Mouse (Mus musculus) MEL (cell line): ENCODE measurements at regions not wholly inside any gene's neighbourhood (a gene's known extent, or its start where the extent isn't known, plus 50 kb on each side); places are given as distances from the start of the nearest gene placed in this dataset.
"Not testable (repeated sequence)": the region's sequence is repeated elsewhere in the genome, so short reads cannot be mapped to it uniquely, and the experiment has no call there.

ENCODE experiments used
- DNase-seq: peaks from one replicate; pipeline ENCODE4 v3.0.0; 2011; ENCODE audit warnings: low read depth, low spot score
- H3K27ac ChIP-seq: 2 replicates; pipeline ENCODE4 v1.5.1; 2012; ENCODE audit warnings: low read depth, mild to moderate bottlenecking, control low read depth, low read length, moderate library complexity; ENCODE audit not compliant: control insufficient read depth
- H3K27me3 ChIP-seq, 2 experiments: fragments of 150-350 bp in 1 of 2; sonication (generic) in 1 of 2; 2 replicates each; pipeline ENCODE4 v1.6.1; 2012; ENCODE audit warnings: low read length in 2 of 2, mild to moderate bottlenecking in 2 of 2, improper control_type of control experiment in 1 of 2, moderate library complexity in 1 of 2; ENCODE audit not compliant: insufficient read depth in 2 of 2, control insufficient read depth in 1 of 2
- H3K36me3 ChIP-seq, 2 experiments: 2 replicates each; pipeline ENCODE4 v1.6.1; 2012 to 2014; ENCODE audit warnings: low read length in 2 of 2, improper control_type of control experiment in 1 of 2, inconsistent platforms in 1 of 2, mild to moderate bottlenecking in 1 of 2; ENCODE audit not compliant: insufficient read depth in 2 of 2, control insufficient read depth in 1 of 2
- H3K4me1 ChIP-seq, 2 experiments: fragments of 150-350 bp in 1 of 2; sonication (generic) in 1 of 2; 2 replicates each; pipeline ENCODE4 v1.6.1; 2012; ENCODE audit warnings: low read length in 2 of 2, improper control_type of control experiment in 1 of 2, mild to moderate bottlenecking in 1 of 2; ENCODE audit not compliant: insufficient read depth in 2 of 2, control insufficient read depth in 1 of 2
- H3K4me3 ChIP-seq, 2 experiments: fragments of 150-350 bp in 1 of 2; sonication (generic) in 1 of 2; 2 replicates each; pipeline ENCODE4 v1.5.1; 2012; ENCODE audit warnings: low read depth in 2 of 2, low read length in 2 of 2, mild to moderate bottlenecking in 2 of 2, moderate library complexity in 2 of 2, control low read depth in 1 of 2, improper control_type of control experiment in 1 of 2; ENCODE audit not compliant: control insufficient read depth in 1 of 2, insufficient read depth in 1 of 2
- H3K79me2 ChIP-seq: 2 replicates; pipeline ENCODE4 v1.6.1; 2012; ENCODE audit warnings: mild to moderate bottlenecking, low read length, moderate library complexity; ENCODE audit not compliant: control insufficient read depth, poor library complexity, insufficient read depth
- H3K9ac ChIP-seq: 2 replicates; pipeline ENCODE4 v1.6.1; 2012; ENCODE audit warnings: low read depth, mild to moderate bottlenecking, control low read depth, low read length, moderate library complexity; ENCODE audit not compliant: control insufficient read depth, poor library complexity, severe bottlenecking
- H3K9me3 ChIP-seq: fragments of 150-350 bp; sonication (generic); replicated peaks from 2 replicates; pipeline ENCODE4 v1.6.1; 2012; ENCODE audit warnings: mild to moderate bottlenecking, low read length, improper control_type of control experiment, moderate library complexity; ENCODE audit not compliant: insufficient read depth
- BHLHE40 ChIP-seq: IDR thresholded peaks from 2 replicates; pipeline ENCODE4 v1.6.1; 2012; ENCODE audit warnings: low read depth, mild to moderate bottlenecking, inconsistent platforms, low read length, improper control_type of control experiment, borderline replicate concordance
- CHD1 ChIP-seq: IDR thresholded peaks from 2 replicates; pipeline ENCODE4 v1.6.1; 2012; ENCODE audit warnings: low read depth, mild to moderate bottlenecking, inconsistent platforms, low read length, improper control_type of control experiment
- CHD2 ChIP-seq: IDR thresholded peaks from 2 replicates; pipeline ENCODE4 v1.6.1; 2011; ENCODE audit warnings: low read length, improper control_type of control experiment
- E2F4 ChIP-seq: IDR thresholded peaks from 2 replicates; pipeline ENCODE4 v1.6.1; 2011; ENCODE audit warnings: low read depth, low read length, improper control_type of control experiment, borderline replicate concordance
- EP300 ChIP-seq, 2 experiments: IDR thresholded peaks; 2 replicates each; pipeline ENCODE4 v1.6.1; 2011; ENCODE audit warnings: improper control_type of control experiment in 2 of 2, low read length in 2 of 2, low read depth in 1 of 2, mild to moderate bottlenecking in 1 of 2
- GATA1 ChIP-seq: IDR thresholded peaks from 2 replicates; pipeline ENCODE4 v1.6.1; 2011; ENCODE audit warnings: low read depth, low read length, improper control_type of control experiment
- HCFC1 ChIP-seq: IDR thresholded peaks from 2 replicates; pipeline ENCODE4 v1.6.1; 2012; ENCODE audit warnings: low read depth, mild to moderate bottlenecking, inconsistent platforms, low read length, improper control_type of control experiment, moderate library complexity
- KAT2A ChIP-seq: conservative IDR thresholded peaks from 2 replicates; pipeline ENCODE4 v1.6.1; 2012; ENCODE audit warnings: low read depth, low read length, improper control_type of control experiment, inconsistent platforms
- MAFK ChIP-seq: IDR thresholded peaks from 2 replicates; pipeline ENCODE4 v1.6.1; 2011; ENCODE audit warnings: low read depth, mild to moderate bottlenecking, low read length, improper control_type of control experiment, borderline replicate concordance
- MAZ ChIP-seq: IDR thresholded peaks from 2 replicates; pipeline ENCODE4 v1.6.1; 2012; ENCODE audit warnings: low read depth, mild to moderate bottlenecking, inconsistent platforms, low read length, improper control_type of control experiment
- MXI1 ChIP-seq: IDR thresholded peaks from 2 replicates; pipeline ENCODE4 v1.6.1; 2011; ENCODE audit warnings: mild to moderate bottlenecking, low read depth, low read length, improper control_type of control experiment
- MYC ChIP-seq: IDR thresholded peaks from 2 replicates; pipeline ENCODE4 v1.6.1; 2011; ENCODE audit warnings: low read depth, mild to moderate bottlenecking, low read length, improper control_type of control experiment, moderate library complexity
- NELFE ChIP-seq: IDR thresholded peaks from 2 replicates; pipeline ENCODE4 v1.6.1; 2011; ENCODE audit warnings: low read depth, low read length, improper control_type of control experiment
- RCOR1 ChIP-seq: IDR thresholded peaks from 2 replicates; pipeline ENCODE4 v1.6.1; 2012; ENCODE audit warnings: low read depth, mild to moderate bottlenecking, inconsistent platforms, low read length, improper control_type of control experiment
- SIN3A ChIP-seq: IDR thresholded peaks from 2 replicates; pipeline ENCODE4 v1.6.1; 2012; ENCODE audit warnings: low read length, improper control_type of control experiment, inconsistent platforms
- TAL1 ChIP-seq: IDR thresholded peaks from 2 replicates; pipeline ENCODE4 v1.6.1; 2012; ENCODE audit warnings: mild to moderate bottlenecking, inconsistent platforms, low read length, moderate library complexity, mixed read lengths
- TBP ChIP-seq: IDR thresholded peaks from 2 replicates; pipeline ENCODE4 v1.8.0; 2011; ENCODE audit warnings: low read depth, low read length, improper control_type of control experiment
- USF1 ChIP-seq: IDR thresholded peaks from 2 replicates; pipeline ENCODE4 v1.6.1; 2014; ENCODE audit warnings: low read depth, mild to moderate bottlenecking, inconsistent platforms, low read length, improper control_type of control experiment, moderate library complexity
- USF2 ChIP-seq, 2 experiments: IDR thresholded peaks; 2 replicates each; pipeline ENCODE4 v1.6.1; 2011 to 2012; ENCODE audit warnings: improper control_type of control experiment in 2 of 2, low read length in 2 of 2, borderline replicate concordance in 1 of 2, inconsistent platforms in 1 of 2, low read depth in 1 of 2, mild to moderate bottlenecking in 1 of 2; ENCODE audit not compliant: insufficient read depth in 1 of 2
- ZC3H11A ChIP-seq: IDR thresholded peaks from 2 replicates; pipeline ENCODE4 v1.6.1; 2012; ENCODE audit warnings: low read depth, mild to moderate bottlenecking, inconsistent platforms, low read length, improper control_type of control experiment
- ZKSCAN1 ChIP-seq: IDR thresholded peaks from 2 replicates; pipeline ENCODE4 v1.6.1; 2012; ENCODE audit warnings: low read depth, mild to moderate bottlenecking, inconsistent platforms, low read length, improper control_type of control experiment, moderate library complexity
- ZNF384 ChIP-seq: IDR thresholded peaks from 2 replicates; pipeline ENCODE4 v1.6.1; 2012; ENCODE audit warnings: low read depth, mild to moderate bottlenecking, inconsistent platforms, low read length, improper control_type of control experiment

DNA sequence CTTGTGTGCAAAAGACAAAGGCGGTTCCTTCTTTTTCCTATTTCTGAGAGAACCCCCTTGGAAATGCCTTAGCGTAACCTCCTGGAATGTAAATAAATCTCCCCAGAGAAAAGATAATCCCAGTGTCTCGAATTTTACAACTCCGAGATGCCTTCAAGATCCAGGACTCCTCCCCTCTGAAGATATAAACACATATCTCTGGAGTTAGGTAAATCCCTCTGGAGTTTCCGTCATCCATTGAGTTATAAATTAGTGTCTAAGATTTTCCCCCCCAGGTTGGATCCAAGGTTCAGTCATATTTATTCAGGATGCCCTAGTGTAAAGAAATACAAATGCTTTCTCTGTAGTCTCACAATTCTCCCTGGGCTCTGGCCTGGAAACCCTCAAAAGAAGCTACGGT, 200.3 kb downstream of the Rchy1 start:
- Histone ChIP-seq H3K36me3 (no peaks in the 10 kb centered on the region; a peak in 1 of 4 replicates), H3K9me3 (no peaks in the 10 kb centered on the region), H3K4me1 (peaks cover 0 to 2% of the 10 kb centered on the region in 2 experiments; a peak in 2 of 4 replicates), H3K27ac (no peak overlapping the region), H3K79me2 (no peaks in the 10 kb centered on the region), H3K27me3 (no peaks in the 10 kb centered on the region), H3K9ac (no peak overlapping the region), H3K4me3 (no peak overlapping the region)
- DNase-seq = no peak
- TF ChIP-seq ZC3H11A = no peak
- TF ChIP-seq BHLHE40 = no peak
- TF ChIP-seq EP300 (IDR thresholded peaks at IDR 0.05; ENCODE audit: low read depth in 1 of 2, low read length in 2 of 2) = no peak
- no peak for TF ChIP-seq CHD1
- no peak for TF ChIP-seq NELFE
- no peak for TF ChIP-seq E2F4
- no peak for TF ChIP-seq RCOR1

DNA sequence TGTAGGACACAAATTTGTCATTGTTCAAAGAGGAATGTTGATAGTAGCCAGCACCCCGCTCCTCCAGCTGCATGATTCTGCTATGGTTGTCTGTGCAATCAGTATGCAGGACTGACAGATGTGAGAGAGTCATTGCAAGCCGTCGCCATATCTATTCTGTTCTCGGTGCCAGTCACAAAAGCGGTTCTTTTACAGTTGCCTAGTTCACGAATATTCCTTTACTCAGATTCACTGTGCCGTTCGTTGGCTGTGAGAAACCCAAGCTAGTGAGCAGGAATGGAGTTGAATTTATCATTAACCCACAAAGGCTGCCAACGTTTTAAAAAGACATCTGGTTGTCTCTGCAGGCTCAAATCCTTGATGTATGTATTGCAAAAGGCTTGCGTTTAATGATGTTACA, 206.9 kb downstream of the Rchy1 start:
- Histone ChIP-seq H3K4me3 (no peak overlapping the region), H3K9ac (no peak overlapping the region), H3K27ac (no peak overlapping the region), H3K9me3 (no peaks in the 10 kb centered on the region), H3K79me2 (no peaks in the 10 kb centered on the region), H3K4me1 (no peaks in the 10 kb centered on the region), H3K36me3 (no peaks in the 10 kb centered on the region; a peak in 2 of 4 replicates), H3K27me3 (no peaks in the 10 kb centered on the region)
- TF ChIP-seq HCFC1 (no peak), USF1 (no peak), ZKSCAN1 (no peak), KAT2A (no peak), MYC (no peak), SIN3A (no peak), TAL1 (no peak), MXI1 (no peak), EP300 (IDR thresholded peaks at IDR 0.05; ENCODE audit: low read depth in 1 of 2, low read length in 2 of 2) (no peak), MAZ (no peak), GATA1 (no peak), USF2 (IDR thresholded peaks at IDR 0.05; ENCODE audit: borderline replicate concordance in 1 of 2, insufficient read depth in 1 of 2, low read depth in 1 of 2, low read length in 2 of 2) (no peak), CHD1 (no peak), TBP (no peak), CHD2 (no peak), MAFK (no peak), ZNF384 (no peak)
- no peak for DNase-seq

DNA sequence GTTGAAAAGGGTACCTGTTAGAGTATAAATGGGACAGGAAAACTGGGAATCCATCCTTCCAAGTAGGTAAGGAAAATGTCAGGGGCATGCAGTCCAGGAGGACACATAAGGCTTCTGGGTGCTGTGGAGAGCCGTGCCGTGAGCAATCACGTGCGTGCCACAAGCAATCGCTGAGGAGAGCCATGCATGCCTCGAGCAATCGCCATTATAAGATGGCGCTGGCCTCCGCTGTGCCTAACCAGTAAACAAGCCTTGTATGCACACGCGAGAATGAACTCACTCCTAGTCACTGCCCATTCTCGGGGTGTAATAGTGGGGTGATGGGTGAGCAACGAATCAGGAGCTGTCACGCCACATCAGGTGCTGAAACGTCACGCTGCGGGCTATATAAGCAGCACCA, 210.0 kb downstream of the Rchy1 start:
- not testable (repeated sequence) for H3K36me3 ChIP-seq, H3K4me3 ChIP-seq, H3K27me3 ChIP-seq, H3K79me2 ChIP-seq, DNase-seq, H3K9me3 ChIP-seq, H3K4me1 ChIP-seq, H3K9ac ChIP-seq, H3K27ac ChIP-seq
